Mouse (Mus musculus): ENCODE measurements around the gene Rab19. TPM values are rescaled to one million over a fixed set of nuclear protein-coding genes. Genes with fewer than 3 reads are reported as not detected.

Rab19 gene
- polyA plus RNA-seq, 1 experiment from 2014 or later = 1.00 TPM

DNA sequence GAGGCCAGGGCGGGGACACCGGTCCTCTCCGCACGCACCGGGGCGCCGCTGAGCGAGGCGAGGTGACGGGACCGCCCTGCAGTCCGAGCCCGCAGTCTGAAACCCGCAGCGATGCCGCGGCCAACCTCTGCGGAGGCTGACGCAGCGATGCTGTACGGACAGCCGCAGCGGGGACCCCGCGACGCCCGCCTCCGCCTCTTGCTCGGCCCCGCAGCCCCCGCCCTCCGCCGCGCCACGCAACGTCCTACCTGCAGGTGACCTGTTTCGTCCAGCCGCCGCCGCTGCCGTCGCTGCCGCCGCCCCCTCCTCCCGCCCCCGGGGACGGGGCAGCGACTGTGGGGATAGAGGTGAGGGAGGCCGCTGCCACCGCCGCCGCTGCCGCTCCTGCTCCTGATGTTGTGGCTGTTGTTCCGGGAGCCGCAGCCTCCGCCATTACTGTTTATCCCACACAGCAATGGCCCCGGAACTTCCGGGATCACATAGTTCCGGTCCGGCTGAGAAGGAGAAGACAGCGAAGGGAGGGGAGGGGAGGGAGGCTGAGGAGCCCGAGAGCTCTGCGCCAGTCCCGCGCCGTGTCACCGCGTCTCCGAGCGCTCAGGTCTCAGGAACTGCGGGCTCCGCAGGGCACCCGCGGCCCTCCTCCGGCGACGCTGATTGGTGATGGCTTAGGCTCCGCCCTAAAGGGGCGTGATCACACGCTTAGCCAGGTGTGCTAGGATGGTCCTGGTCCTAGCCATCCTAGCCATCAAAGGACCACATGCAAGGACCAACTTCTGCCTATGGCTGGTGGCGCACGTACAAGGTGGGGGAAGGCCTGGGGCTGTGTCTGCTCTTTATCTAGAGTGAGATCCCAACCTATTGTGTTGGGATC, 39.1 kb downstream of the Rab19 start, which contains the start of gene Mkrn1:
Gene Mkrn1 (minus strand): TSS at position 612 of the 871 bp plus-strand sequence.
- H3K4me2 ChIP-seq (replicated peaks) = peak within 1 kb of the TSS; percentile 64
- H3K36me3 ChIP-seq = no peaks in the 10 kb centered on the region
- peaks cover 16% of the 10 kb centered on the region for H3K27me3 ChIP-seq
- ATAC-seq (ENCODE audit: insufficient number of reproducible peaks, insufficient read depth, low FRiP score, low TSS enrichment) = peak; percentile 94
- peak within 1 kb of the TSS; percentile 94 for H3K4me3 ChIP-seq
- H3K27ac ChIP-seq = peak within 1 kb of the TSS; percentile 82
- H3K9me3 ChIP-seq = no peaks in the 10 kb centered on the region
- H3K9ac ChIP-seq = peak within 1 kb of the TSS; percentile 76
- H3K4me1 ChIP-seq = 0 out of 2 replicates have a peak, but pooled peaks cover 5% of the 10 kb centered on the region
- under 1% methylated on average over 82 of the region's 82 CpGs for WGBS

GRCm38 (mm10) chr6:39420867-39421266, 39.9 kb downstream of the Rab19 start:
- Histone ChIP-seq H3K9ac (no peak overlapping the region), H3K27me3 (peaks cover 16% of the 10 kb centered on the region), H3K36me3 (no peaks in the 10 kb centered on the region), H3K4me2 (replicated peaks) (no peak overlapping the region), H3K9me3 (no peaks in the 10 kb centered on the region), H3K27ac (no peak overlapping the region), H3K4me1 (0 out of 2 replicates have a peak, but pooled peaks cover 5% of the 10 kb centered on the region), H3K4me3 (no peak overlapping the region)
- no peak for ATAC-seq (ENCODE audit: insufficient number of reproducible peaks, insufficient read depth, low FRiP score, low TSS enrichment)
- 51% methylated on average over 4 of the region's 4 CpGs for WGBS

- no peak overlapping the region for H3K4me2 ChIP-seq (replicated peaks)
- WGBS = 72% methylated on average over 6 of the region's 6 CpGs
- ATAC-seq (ENCODE audit: insufficient number of reproducible peaks, insufficient read depth, low FRiP score, low TSS enrichment) = no peak
- no peaks in the 10 kb centered on the region for H3K9me3 ChIP-seq
- no peak overlapping the region for H3K4me3 ChIP-seq
- H3K4me1 ChIP-seq = 0 out of 2 replicates have a peak, but pooled peaks cover 5% of the 10 kb centered on the region
- H3K27me3 ChIP-seq = peaks cover 10% of the 10 kb centered on the region
- H3K9ac ChIP-seq = no peak overlapping the region
- H3K27ac ChIP-seq = no peak overlapping the region
- no peaks in the 10 kb centered on the region for H3K36me3 ChIP-seq
Observed at GRCm38 (mm10) chr6:39423130-39423551, 42.2 kb downstream of the Rab19 start.

DNA sequence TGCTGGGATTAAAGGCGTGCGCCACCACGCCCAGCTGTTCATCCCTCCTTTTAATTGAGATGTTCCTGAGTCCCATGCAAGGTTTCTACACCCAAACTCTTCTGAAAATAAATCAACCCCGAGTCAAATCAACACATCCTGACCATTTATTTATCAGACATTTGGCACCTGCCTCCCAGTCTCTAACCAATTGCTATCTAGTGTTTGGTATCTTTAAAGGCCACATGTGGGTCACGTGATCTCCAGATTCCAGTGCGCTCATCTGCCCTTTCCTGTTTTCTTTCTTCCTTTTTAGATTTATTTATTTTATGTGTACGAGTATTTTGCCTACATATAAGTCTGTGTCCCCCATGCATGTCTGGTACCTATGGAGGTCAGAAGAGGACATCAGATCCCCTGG, 42.7 kb downstream of the Rab19 start:
- Histone ChIP-seq H3K9me3 (no peaks in the 10 kb centered on the region), H3K27me3 (peaks cover 7% of the 10 kb centered on the region; the same call in 1 of the 2 replicates), H3K9ac (no peak overlapping the region), H3K27ac (no peak overlapping the region), H3K4me2 (replicated peaks) (no peak overlapping the region), H3K4me3 (no peak overlapping the region), H3K4me1 (0 out of 2 replicates have a peak, but pooled peaks cover 5% of the 10 kb centered on the region), H3K36me3 (no peaks in the 10 kb centered on the region)
- WGBS = 88% methylated on average over 7 of the region's 7 CpGs
- no peak for ATAC-seq (ENCODE audit: insufficient number of reproducible peaks, insufficient read depth, low FRiP score, low TSS enrichment)

GRCm38 (mm10) chr6:39425181-39425580, 44.2 kb downstream of the Rab19 start:
- WGBS = 75% methylated on average over 2 of the region's 2 CpGs
- H3K9me3 ChIP-seq = no peaks in the 10 kb centered on the region
- no peak overlapping the region for H3K9ac ChIP-seq
- no peak overlapping the region for H3K4me2 ChIP-seq (replicated peaks)
- no peak overlapping the region for H3K27ac ChIP-seq
- H3K36me3 ChIP-seq = no peaks in the 10 kb centered on the region
- peaks cover 7% of the 10 kb centered on the region; the same call in 1 of the 2 replicates for H3K27me3 ChIP-seq
- H3K4me1 ChIP-seq = no peaks in the 10 kb centered on the region
- ATAC-seq (ENCODE audit: insufficient number of reproducible peaks, insufficient read depth, low FRiP score, low TSS enrichment) = no peak
- H3K4me3 ChIP-seq = no peak overlapping the region

DNA sequence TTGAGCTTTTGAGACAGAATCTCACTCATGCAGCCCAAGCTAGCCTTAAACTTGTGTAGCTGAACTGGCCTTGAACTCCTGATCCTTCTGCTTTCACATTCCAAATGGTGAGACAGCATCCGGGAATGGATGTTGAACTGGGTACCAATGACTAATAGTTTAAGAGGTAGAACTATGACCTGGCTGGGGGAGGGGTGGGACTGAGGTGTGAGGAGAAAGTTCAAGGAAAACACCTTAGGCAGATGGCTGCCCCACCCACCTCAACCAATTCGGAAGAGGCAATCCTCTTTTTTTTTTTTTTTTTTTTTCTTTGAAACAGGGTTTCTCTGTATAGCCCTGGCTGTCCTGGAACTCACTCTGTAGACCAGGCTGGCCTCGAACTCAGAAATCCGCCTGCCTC, 45.8 kb downstream of the Rab19 start:
- no peaks in the 10 kb centered on the region for H3K36me3 ChIP-seq
- H3K4me2 ChIP-seq (replicated peaks) = no peak overlapping the region
- H3K9me3 ChIP-seq = no peaks in the 10 kb centered on the region
- WGBS = 81% methylated on average over 4 of the region's 4 CpGs
- peaks cover 7% of the 10 kb centered on the region; the same call in 1 of the 2 replicates for H3K27me3 ChIP-seq
- H3K4me3 ChIP-seq = no peak overlapping the region
- no peak overlapping the region for H3K9ac ChIP-seq
- no peak for ATAC-seq (ENCODE audit: insufficient number of reproducible peaks, insufficient read depth, low FRiP score, low TSS enrichment)
- H3K27ac ChIP-seq = no peak overlapping the region
- no peaks in the 10 kb centered on the region for H3K4me1 ChIP-seq

DNA sequence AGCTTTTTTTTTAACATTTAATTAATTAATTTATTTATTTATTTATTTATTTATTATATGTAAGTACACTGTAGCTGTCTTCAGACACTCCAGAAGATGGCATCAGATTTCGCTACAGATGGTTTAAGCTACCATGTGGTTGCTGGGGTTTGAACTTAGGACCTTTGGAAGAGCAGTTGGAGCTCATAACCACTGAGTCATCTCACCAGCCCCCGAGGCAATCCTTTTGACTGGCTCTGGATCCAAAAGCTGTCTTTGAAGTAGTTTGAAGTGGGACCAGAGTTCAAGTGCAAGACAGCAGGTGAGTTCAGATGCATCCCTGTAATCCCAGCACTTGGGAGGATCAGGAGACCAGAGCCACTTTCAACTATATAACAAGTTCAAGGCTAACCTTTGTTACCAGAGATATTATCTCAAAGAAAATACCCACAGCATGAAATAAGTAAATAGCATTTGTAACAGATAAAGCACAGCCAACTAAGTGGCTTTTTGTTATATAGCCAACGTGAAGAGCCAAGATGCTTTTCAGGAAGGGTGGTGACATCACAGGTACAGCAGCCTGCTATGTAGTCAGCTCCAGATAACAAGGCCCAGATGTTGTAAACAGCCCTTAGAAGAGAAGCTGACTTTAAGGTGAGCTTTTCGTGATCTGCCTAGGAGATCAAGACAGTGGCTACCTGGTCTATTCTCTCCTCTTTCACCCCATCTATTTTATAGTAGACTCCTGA, 46.5 kb downstream of the Rab19 start:
- 66% methylated on average over 4 of the region's 4 CpGs for WGBS
- ATAC-seq (ENCODE audit: insufficient number of reproducible peaks, insufficient read depth, low FRiP score, low TSS enrichment) = no peak
- Histone ChIP-seq H3K4me3 (no peak overlapping the region), H3K4me1 (no peaks in the 10 kb centered on the region), H3K9me3 (no peaks in the 10 kb centered on the region), H3K36me3 (no peaks in the 10 kb centered on the region), H3K4me2 (replicated peaks) (no peak overlapping the region), H3K27ac (no peak overlapping the region), H3K27me3 (0 out of 2 replicates have a peak, but pooled peaks cover 3% of the 10 kb centered on the region), H3K9ac (no peak overlapping the region)

GRCm38 (mm10) chr6:39429007-39429788, 48.2 kb downstream of the Rab19 start:
- no peaks in the 10 kb centered on the region for H3K9me3 ChIP-seq
- H3K9ac ChIP-seq = no peak overlapping the region
- H3K36me3 ChIP-seq = no peaks in the 10 kb centered on the region
- H3K4me1 ChIP-seq = no peaks in the 10 kb centered on the region
- no peak overlapping the region for H3K4me3 ChIP-seq
- H3K27me3 ChIP-seq = no peaks in the 10 kb centered on the region
- ATAC-seq (ENCODE audit: insufficient number of reproducible peaks, insufficient read depth, low FRiP score, low TSS enrichment) = no peak
- H3K4me2 ChIP-seq (replicated peaks) = no peak overlapping the region
- H3K27ac ChIP-seq = no peak overlapping the region
- WGBS = 85% methylated on average over 6 of the region's 6 CpGs

GRCm38 (mm10) chr6:39430722-39431121, 49.7 kb downstream of the Rab19 start:
- no peak overlapping the region for H3K27ac ChIP-seq
- H3K9me3 ChIP-seq = no peaks in the 10 kb centered on the region
- no peak for ATAC-seq (ENCODE audit: insufficient number of reproducible peaks, insufficient read depth, low FRiP score, low TSS enrichment)
- H3K4me1 ChIP-seq = no peaks in the 10 kb centered on the region
- no peak overlapping the region for H3K4me3 ChIP-seq
- no peak overlapping the region for H3K4me2 ChIP-seq (replicated peaks)
- WGBS = 74% methylated on average over 11 of the region's 11 CpGs
- no peaks in the 10 kb centered on the region for H3K36me3 ChIP-seq
- H3K9ac ChIP-seq = no peak overlapping the region
- H3K27me3 ChIP-seq = no peaks in the 10 kb centered on the region

DNA sequence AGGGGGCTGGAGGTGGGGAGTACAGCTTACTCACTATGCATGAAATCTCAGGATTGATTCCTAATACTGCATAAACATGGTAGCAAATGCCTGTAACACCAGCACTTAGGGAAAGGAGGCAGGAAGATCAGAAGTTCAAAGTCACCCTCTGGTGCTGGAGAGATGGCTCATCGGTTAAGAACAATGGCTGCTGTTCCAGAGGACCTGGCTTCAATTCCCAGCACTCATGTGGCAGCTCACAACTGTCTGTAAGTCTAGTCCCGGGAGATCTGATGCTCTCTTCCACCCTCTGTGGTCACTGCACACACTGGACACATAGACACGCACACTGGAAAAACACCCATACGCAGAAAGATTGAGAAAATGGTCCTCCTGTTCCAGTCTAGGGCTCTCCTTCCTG, 52.2 kb downstream of the Rab19 start:
- no peak overlapping the region for H3K4me2 ChIP-seq (replicated peaks)
- no peaks in the 10 kb centered on the region for H3K4me1 ChIP-seq
- 89% methylated on average over 4 of the region's 4 CpGs for WGBS
- ATAC-seq (ENCODE audit: insufficient number of reproducible peaks, insufficient read depth, low FRiP score, low TSS enrichment) = no peak
- H3K4me3 ChIP-seq = no peak overlapping the region
- no peak overlapping the region for H3K9ac ChIP-seq
- H3K27me3 ChIP-seq = no peaks in the 10 kb centered on the region
- H3K27ac ChIP-seq = no peak overlapping the region
- no peaks in the 10 kb centered on the region for H3K36me3 ChIP-seq
- no peaks in the 10 kb centered on the region for H3K9me3 ChIP-seq

GRCm38 (mm10) chr6:39433701-39434100, 52.7 kb downstream of the Rab19 start:
- H3K4me3 ChIP-seq = no peak overlapping the region
- ATAC-seq (ENCODE audit: insufficient number of reproducible peaks, insufficient read depth, low FRiP score, low TSS enrichment) = no peak
- no peak overlapping the region for H3K27ac ChIP-seq
- no peaks in the 10 kb centered on the region for H3K36me3 ChIP-seq
- no peaks in the 10 kb centered on the region for H3K9me3 ChIP-seq
- H3K27me3 ChIP-seq = no peaks in the 10 kb centered on the region
- no peak overlapping the region for H3K9ac ChIP-seq
- H3K4me1 ChIP-seq = no peaks in the 10 kb centered on the region
- H3K4me2 ChIP-seq (replicated peaks) = no peak overlapping the region

Measured in embryonic facial prominence, embryonic 12.5 days (tissue).